Mouse (Mus musculus) 3134 (cell line): ENCODE results near the gene Nck2.

ENCODE experiments used
- DNase-seq: peaks from one replicate; pipeline ENCODE4 v3.0.0-alpha.2; 2011; ENCODE audit warnings: low spot score; ENCODE audit not compliant: insufficient read length; ENCODE audit errors: extremely low read depth

Nck2 gene

GRCm38 (mm10) chr1:43444531-43444930 lies at the start of gene Nck2:
Nck2 (plus strand) TSS chr1:43444579.
- no peak for DNase-seq

GRCm38 (mm10) chr1:43395040-43395439 lies 49.3 kb upstream of the Nck2 start:
- no peak for DNase-seq

GRCm38 (mm10) chr1:43395799-43396198 lies 48.6 kb upstream of the Nck2 start:
- no peak for DNase-seq

- no peak for DNase-seq
Measured at GRCm38 (mm10) chr1:43396522-43396921, 47.9 kb upstream of the Nck2 start.

GRCm38 (mm10) chr1:43397096-43397495 lies 47.3 kb upstream of the Nck2 start:
- no peak for DNase-seq

GRCm38 (mm10) chr1:43398738-43399601 lies 45.4 kb upstream of the Nck2 start:
- no peak for DNase-seq

- DNase-seq, result no peak
Measured at GRCm38 (mm10) chr1:43399602-43400216, 44.7 kb upstream of the Nck2 start.

GRCm38 (mm10) chr1:43400655-43401054 lies 43.7 kb upstream of the Nck2 start:
- no peak for DNase-seq

GRCm38 (mm10) chr1:43403341-43403740 lies 41.0 kb upstream of the Nck2 start:
- DNase-seq, result no peak

GRCm38 (mm10) chr1:43404693-43405678 lies 39.4 kb upstream of the Nck2 start:
- DNase-seq, result no peak

- DNase-seq, result no peak
Measured at GRCm38 (mm10) chr1:43409019-43409418, 35.4 kb upstream of the Nck2 start.

- DNase-seq, result no peak
Measured at GRCm38 (mm10) chr1:43412825-43413224, 31.6 kb upstream of the Nck2 start.

GRCm38 (mm10) chr1:43413298-43413697 lies 31.1 kb upstream of the Nck2 start:
- DNase-seq, result no peak

- DNase-seq, result no peak
Measured at GRCm38 (mm10) chr1:43413749-43414148, 30.6 kb upstream of the Nck2 start.

GRCm38 (mm10) chr1:43414228-43414627 lies 30.2 kb upstream of the Nck2 start:
- no peak for DNase-seq

GRCm38 (mm10) chr1:43414971-43415370 lies 29.4 kb upstream of the Nck2 start:
- DNase-seq, result no peak

- DNase-seq, result no peak
Measured at GRCm38 (mm10) chr1:43422969-43423748, 21.2 kb upstream of the Nck2 start.

GRCm38 (mm10) chr1:43426526-43426925 lies 17.9 kb upstream of the Nck2 start:
- no peak for DNase-seq

GRCm38 (mm10) chr1:43426993-43427535 lies 17.3 kb upstream of the Nck2 start:
- no peak for DNase-seq
